Mouse (Mus musculus) hindbrain, embryonic 16.5 days (tissue): ENCODE data around the gene Wwc2. TPM values are rescaled to one million over a fixed set of nuclear protein-coding genes. Genes with fewer than 3 reads are reported as not detected.
A peak's percentile ranks its signal among the peaks of the same experiment; 100 is the strongest.

Experiments
- ATAC-seq: fragments of 200-750 bp; cut with Nextera tagmentation; 2 replicates; pipeline ENCODE4 v1.8.0; 2017; ENCODE audit warnings: moderate TSS enrichment, moderate library complexity
- H3K27ac ChIP-seq: fragments of 300-500 bp; sonication (generic); 2 replicates; pipeline ENCODE4 v1.5.1; 2014; ENCODE audit warnings: low read depth, mild to moderate bottlenecking, control low read depth, low read length, moderate library complexity
- H3K27me3 ChIP-seq: fragments of 300-500 bp; sonication (generic); replicated peaks from 2 replicates; pipeline ENCODE4 v1.6.1; 2014; ENCODE audit warnings: low read length; ENCODE audit not compliant: control insufficient read depth, insufficient read depth
- H3K36me3 ChIP-seq: fragments of 300-500 bp; sonication (generic); 2 replicates; pipeline ENCODE4 v1.6.1; 2014; ENCODE audit warnings: mild to moderate bottlenecking, low read length, moderate library complexity, mixed read lengths; ENCODE audit not compliant: control insufficient read depth, insufficient read depth
- H3K4me1 ChIP-seq: fragments of 300-500 bp; sonication (generic); 2 replicates; pipeline ENCODE4 v1.6.1; 2014; ENCODE audit warnings: low read depth, low read length; ENCODE audit not compliant: control insufficient read depth, insufficient read depth
- H3K4me2 ChIP-seq: fragments of 300-500 bp; sonication (generic); 2 replicates; pipeline ENCODE4 v1.6.1; 2014; ENCODE audit warnings: mild to moderate bottlenecking, low read length, control low read depth, moderate library complexity
- H3K4me3 ChIP-seq: fragments of 300-500 bp; sonication (generic); 2 replicates; pipeline ENCODE4 v1.5.1; 2014; ENCODE audit warnings: mild to moderate bottlenecking, low read length, control low read depth, moderate library complexity
- H3K9ac ChIP-seq: fragments of 300-500 bp; sonication (generic); 2 replicates; pipeline ENCODE4 v1.6.1; 2014; ENCODE audit warnings: low read depth, mild to moderate bottlenecking, control low read depth, low read length, moderate library complexity
- H3K9me3 ChIP-seq: fragments of 300-500 bp; sonication (generic); 2 replicates; pipeline ENCODE4 v1.6.1; 2014; ENCODE audit warnings: mild to moderate bottlenecking, low read length, moderate library complexity; ENCODE audit not compliant: control insufficient read depth
- WGBS: fragments of 180-500 bp; shearing (Covaris S2); extraction: QIAGEN DNeasy Blood & Tissue Kit; methylation state at CpG from one replicate; pipeline ENCODE4 v1.1.7; 2014; 5-methylcytosine and 5-hydroxymethylcytosine counted together
- polyA plus RNA-seq: library from polyadenylated mRNA; unstranded; fragments of >200 nt; fragmentation: Nextera tagmentation; extraction: Ambion mirVana; gene quantifications from 2 replicates; pipeline ENCODE4 v1.2.1, GENCODE M21; 2015

The Wwc2 gene
- polyA plus RNA-seq, 1 experiment from 2014 or later, result 5.4 TPM

DNA sequence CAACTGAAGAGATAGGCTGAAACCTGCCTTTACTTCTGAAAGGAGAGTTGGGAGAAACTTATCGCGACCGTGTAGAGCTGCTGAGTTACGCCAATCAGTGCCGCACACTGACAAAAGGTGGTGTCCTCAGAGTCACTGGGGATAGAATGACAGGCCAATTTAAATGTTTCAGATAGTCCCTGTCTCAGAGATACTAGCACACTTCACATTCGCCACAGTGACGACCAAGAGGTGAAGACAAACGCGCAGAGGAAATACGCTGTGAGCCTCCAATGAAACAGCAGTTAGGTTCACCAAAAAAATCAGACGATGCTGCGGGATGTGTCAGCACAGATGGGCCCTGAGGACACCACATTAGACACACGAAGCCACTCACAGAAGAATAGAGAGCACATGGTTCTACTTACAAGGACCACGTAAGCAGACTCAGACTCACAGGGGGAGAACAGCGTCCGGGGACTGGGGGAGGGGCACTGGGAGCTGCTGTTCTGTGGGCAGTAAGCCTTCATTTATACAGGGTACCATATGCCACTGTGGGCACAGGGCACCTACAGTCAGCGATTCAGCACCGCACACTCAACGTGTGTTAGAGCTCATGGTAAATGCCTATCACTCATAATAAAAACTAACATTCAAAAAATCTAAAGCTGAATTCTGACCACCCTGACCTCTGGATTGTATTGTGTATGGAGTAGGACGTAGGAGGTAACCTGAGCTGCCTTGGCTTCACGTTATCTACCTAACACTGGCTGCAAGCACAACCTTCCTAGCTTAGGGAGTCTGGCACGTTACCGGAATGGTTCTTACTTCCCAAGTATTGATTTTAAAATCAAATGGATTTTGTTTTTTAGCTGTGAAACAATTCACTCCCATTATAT lies 100.5 kb downstream of the Wwc2 start:
- H3K36me3 ChIP-seq, result no peaks in the 10 kb centered on the region
- peak overlapping the region; percentile 28 for H3K4me2 ChIP-seq
- H3K4me1 ChIP-seq, result peaks cover 8% of the 10 kb centered on the region
- WGBS, result 64% methylated on average over 23 of the region's 23 CpGs
- H3K27ac ChIP-seq, result no peak overlapping the region
- H3K4me3 ChIP-seq, result no peak overlapping the region
- H3K9ac ChIP-seq, result no peak overlapping the region; the same call in 1 of the 2 replicates
- ATAC-seq, result peak; percentile 75
- no peaks in the 10 kb centered on the region for H3K27me3 ChIP-seq
- H3K9me3 ChIP-seq, result no peaks in the 10 kb centered on the region

DNA sequence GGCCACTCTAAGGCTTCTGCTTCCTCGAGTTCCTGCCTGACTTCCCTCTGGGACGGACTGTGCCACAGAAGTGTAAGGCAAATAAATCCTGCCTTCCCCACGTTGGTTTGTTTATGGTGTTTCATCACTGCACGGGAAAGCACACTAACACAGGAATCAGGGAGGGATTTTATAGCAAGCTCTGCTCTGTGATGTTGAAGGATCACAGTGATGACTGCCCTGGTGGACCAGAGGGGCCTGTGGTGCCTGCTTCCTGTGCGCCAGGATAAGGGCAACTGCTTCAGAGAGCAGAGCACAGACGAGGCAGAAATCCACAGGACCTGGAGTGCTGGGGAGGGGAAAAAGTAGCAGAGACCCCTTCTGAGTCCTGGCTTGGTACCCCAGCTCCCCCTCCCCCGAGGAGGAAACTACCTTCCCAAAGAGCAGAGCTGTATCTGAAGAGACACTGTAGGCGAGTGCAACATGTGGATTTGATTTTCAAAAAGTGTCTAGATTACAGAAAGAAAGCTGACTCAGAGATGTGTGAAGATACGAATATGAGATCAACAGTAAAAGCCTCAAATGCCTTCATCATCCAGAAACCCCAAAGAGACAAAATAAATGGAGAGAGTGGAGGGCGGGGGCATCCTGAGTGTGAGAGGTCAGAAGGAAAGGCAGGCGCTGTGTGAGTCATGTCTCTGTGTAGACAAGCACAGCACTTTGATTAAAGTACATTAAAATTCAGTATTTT lies 101.7 kb downstream of the Wwc2 start:
- Histone ChIP-seq H3K9me3 (no peaks in the 10 kb centered on the region), H3K27me3 (no peaks in the 10 kb centered on the region), H3K9ac (no peak overlapping the region), H3K4me3 (no peak overlapping the region), H3K36me3 (no peaks in the 10 kb centered on the region), H3K27ac (no peak overlapping the region), H3K4me2 (no peak overlapping the region), H3K4me1 (peaks cover 8% of the 10 kb centered on the region)
- WGBS, result 78% methylated on average over 11 of the region's 11 CpGs
- ATAC-seq, result no peak

DNA sequence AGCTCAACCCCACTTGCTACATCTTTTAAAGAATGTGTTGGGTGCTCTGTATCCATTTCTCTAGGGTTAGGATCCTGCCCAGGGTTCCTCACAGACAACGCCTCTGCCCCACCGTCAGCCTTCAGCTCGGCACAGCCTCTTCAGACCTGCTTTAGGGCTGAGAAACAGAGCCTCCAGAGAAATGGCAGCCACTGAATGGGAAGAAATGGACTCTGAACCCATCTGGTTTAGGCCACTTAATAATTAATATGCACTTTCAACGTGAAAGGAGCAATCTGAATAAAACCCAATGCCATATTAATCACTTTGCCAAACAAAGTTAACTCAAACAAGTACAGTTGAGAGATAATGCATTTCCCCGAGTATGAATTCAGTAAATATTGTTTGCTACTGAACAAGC lies 106.4 kb downstream of the Wwc2 start:
- H3K9ac ChIP-seq, result no peak overlapping the region
- WGBS, result 81% methylated on average over 5 of the region's 5 CpGs
- no peaks in the 10 kb centered on the region for H3K36me3 ChIP-seq
- H3K4me2 ChIP-seq, result no peak overlapping the region
- no peaks in the 10 kb centered on the region for H3K4me1 ChIP-seq
- ATAC-seq, result no peak
- no peaks in the 10 kb centered on the region for H3K27me3 ChIP-seq
- H3K27ac ChIP-seq, result no peak overlapping the region
- H3K9me3 ChIP-seq, result no peaks in the 10 kb centered on the region
- H3K4me3 ChIP-seq, result no peak overlapping the region

DNA sequence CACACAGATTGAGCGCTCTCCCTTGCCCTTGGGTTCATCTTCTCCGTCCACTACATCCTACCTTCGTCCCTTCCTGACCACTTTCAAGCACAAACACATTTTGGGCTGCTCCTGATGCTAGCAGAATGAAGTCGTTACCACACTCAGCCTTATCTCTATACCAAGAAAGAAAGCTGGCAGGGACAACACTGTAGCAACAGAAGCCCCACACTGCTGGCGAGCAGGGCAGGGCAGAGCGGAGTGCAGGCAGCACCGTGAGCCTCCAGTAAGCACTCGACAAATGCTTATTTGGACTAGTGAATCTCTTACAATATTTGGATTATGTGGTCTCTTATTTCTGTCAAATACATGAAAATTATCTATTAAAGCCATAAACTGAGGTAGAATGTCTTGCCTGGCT lies 107.0 kb downstream of the Wwc2 start:
- H3K36me3 ChIP-seq, result no peaks in the 10 kb centered on the region
- WGBS, result 93% methylated on average over 8 of the region's 8 CpGs
- H3K9ac ChIP-seq, result no peak overlapping the region
- no peak overlapping the region for H3K27ac ChIP-seq
- H3K4me3 ChIP-seq, result no peak overlapping the region
- no peaks in the 10 kb centered on the region for H3K9me3 ChIP-seq
- H3K4me1 ChIP-seq, result no peaks in the 10 kb centered on the region
- ATAC-seq, result no peak
- no peaks in the 10 kb centered on the region for H3K27me3 ChIP-seq
- H3K4me2 ChIP-seq, result no peak overlapping the region

DNA sequence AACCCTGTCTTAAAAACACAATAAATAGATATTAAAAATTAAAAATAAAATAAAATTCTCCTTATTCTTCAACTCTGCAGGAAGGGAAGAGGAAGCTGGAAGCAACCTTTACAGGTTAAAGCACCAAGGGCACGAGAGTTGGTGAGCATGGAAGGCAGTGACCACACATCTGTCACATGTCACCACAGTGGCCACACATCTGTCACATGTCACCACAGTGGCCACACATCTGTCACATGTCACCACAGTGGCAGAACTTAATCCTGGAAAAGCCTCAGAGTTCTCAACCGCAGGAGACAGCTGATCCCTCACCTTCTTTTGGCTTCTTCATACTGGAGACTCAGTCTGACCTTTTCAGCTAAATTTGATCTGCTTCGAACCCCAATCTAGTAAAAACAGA lies 112.2 kb downstream of the Wwc2 start:
- 81% methylated on average over 3 of the region's 3 CpGs for WGBS
- no peak overlapping the region for H3K27ac ChIP-seq
- H3K4me3 ChIP-seq, result no peak overlapping the region
- H3K9ac ChIP-seq, result no peak overlapping the region
- no peak overlapping the region for H3K4me2 ChIP-seq
- H3K36me3 ChIP-seq, result no peaks in the 10 kb centered on the region
- no peaks in the 10 kb centered on the region for H3K9me3 ChIP-seq
- H3K4me1 ChIP-seq, result no peaks in the 10 kb centered on the region
- no peaks in the 10 kb centered on the region for H3K27me3 ChIP-seq
- ATAC-seq, result no peak

DNA sequence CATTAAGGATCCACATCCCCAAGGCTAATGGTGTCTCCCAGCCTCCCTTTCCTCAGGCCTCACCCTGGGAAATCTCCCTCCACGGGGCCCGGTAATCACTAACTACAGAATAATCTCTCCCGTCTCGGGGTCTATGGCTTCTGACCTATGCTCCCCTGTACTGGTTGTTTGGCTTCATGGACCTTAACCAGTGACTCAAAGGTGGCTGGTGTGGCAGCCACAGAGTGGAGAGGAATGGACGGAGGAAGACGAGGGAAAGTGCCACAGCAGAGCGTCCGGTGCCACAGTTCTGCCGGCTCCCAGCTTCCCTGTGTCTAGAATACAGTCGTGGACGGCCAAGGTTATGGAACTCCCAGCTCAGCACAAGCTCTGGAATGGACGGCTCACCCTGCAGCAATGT lies 114.9 kb downstream of the Wwc2 start:
- no peak for ATAC-seq
- no peak overlapping the region for H3K4me2 ChIP-seq
- H3K27me3 ChIP-seq, result no peaks in the 10 kb centered on the region
- no peak overlapping the region for H3K4me3 ChIP-seq
- WGBS, result 94% methylated on average over 12 of the region's 12 CpGs
- no peaks in the 10 kb centered on the region for H3K4me1 ChIP-seq
- H3K36me3 ChIP-seq, result no peaks in the 10 kb centered on the region
- H3K9ac ChIP-seq, result no peak overlapping the region
- H3K9me3 ChIP-seq, result no peaks in the 10 kb centered on the region
- H3K27ac ChIP-seq, result no peak overlapping the region

DNA sequence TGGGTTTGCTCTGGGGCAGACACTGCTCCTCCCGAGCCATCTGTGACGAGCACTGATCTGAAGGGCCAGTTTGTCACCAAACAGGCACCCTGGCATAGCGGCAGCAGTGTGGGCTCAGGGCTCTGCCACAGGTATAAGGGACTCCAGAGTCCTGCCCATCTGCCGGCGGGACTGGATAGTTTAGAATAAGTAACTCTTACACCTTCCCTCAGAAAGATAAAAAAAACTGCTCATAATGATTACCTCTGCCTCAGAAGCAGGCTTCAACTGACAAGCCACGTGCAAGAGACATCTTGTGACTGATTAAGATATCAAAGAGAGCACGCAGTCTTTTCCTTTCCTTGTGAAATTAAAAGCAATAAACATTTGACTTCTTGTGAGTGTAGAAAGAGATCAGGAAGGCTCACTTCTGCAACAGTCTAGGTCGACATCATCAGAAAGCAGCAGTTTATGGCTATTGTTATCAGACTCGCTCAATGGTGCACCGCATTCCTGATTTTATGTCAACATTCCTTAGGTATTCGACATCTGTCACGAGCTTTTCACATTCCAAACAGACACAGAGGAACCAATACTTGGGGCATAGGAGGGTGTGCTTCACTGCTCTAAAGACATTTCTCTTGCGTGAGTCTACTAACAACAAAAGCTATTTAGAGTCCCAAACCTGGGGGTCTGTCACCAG lies 116.1 kb downstream of the Wwc2 start:
- no peak overlapping the region for H3K27ac ChIP-seq
- no peaks in the 10 kb centered on the region for H3K27me3 ChIP-seq
- no peak overlapping the region for H3K4me2 ChIP-seq
- no peak for ATAC-seq
- no peak overlapping the region for H3K9ac ChIP-seq
- H3K4me3 ChIP-seq, result no peak overlapping the region
- H3K36me3 ChIP-seq, result no peaks in the 10 kb centered on the region
- H3K4me1 ChIP-seq, result no peaks in the 10 kb centered on the region
- WGBS, result 73% methylated on average over 13 of the region's 13 CpGs
- no peaks in the 10 kb centered on the region for H3K9me3 ChIP-seq

DNA sequence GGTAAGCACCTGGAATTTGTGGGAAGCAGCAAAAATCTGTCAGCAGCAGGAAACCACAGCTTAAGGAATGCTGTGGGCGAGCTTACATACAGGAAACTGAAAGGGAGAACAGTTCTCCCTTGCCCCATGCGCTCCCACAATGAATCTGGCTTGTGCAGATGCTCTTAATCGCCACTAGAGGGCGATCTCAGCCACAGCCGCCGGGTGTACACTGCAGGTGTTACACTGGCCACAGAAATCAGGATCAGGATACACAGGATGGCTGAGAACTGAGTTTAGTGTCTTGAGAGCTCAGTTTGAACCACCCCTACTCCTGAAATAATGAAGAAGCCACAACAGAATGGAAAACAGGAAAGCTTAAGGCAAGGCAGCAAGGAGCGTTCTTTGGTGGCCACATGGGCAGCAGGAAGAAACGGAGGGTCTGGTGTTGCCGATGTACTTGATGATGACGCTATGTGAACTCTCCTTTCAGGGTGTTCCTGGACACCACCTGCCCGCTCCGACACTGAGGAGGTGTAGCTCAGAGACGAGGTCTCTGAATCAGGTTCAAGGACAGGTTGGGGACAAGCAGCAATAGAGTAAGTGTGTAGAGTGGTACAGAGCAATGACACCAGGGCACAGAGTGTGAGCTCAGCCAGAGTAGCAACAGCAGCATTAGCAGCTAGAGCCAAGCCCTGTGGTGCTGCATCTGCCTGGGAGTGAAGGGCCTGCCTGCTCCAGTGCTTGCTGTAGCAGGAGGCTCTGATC lies 118.2 kb downstream of the Wwc2 start:
- no peaks in the 10 kb centered on the region for H3K36me3 ChIP-seq
- 53% methylated on average over 13 of the region's 13 CpGs for WGBS
- no peaks in the 10 kb centered on the region for H3K27me3 ChIP-seq
- H3K27ac ChIP-seq, result no peak overlapping the region
- H3K4me1 ChIP-seq, result no peaks in the 10 kb centered on the region
- peak; percentile 90 for ATAC-seq
- no peak overlapping the region for H3K4me3 ChIP-seq
- H3K9me3 ChIP-seq, result no peaks in the 10 kb centered on the region
- H3K4me2 ChIP-seq, result no peak overlapping the region
- no peak overlapping the region for H3K9ac ChIP-seq
